Mouse (Mus musculus): ENCODE data around the gene Camta1.
"Not testable (repeated sequence)": the region's sequence is repeated elsewhere in the genome, so short reads cannot be mapped to it uniquely, and the experiment has no call there.

Camta1 gene

GRCm38 (mm10) chr4:151044037-151044943 lies 817.4 kb downstream of the Camta1 start, which contains the start of gene Per3:
Gene Per3, minus strand, starts transcription at chr4:151044665.
- peak; percentile 99 to 100 for DNase-seq

- DNase-seq: peak; percentile 18 to 38
Observed at GRCm38 (mm10) chr4:151043281-151043680, 818.4 kb downstream of the Camta1 start.

DNA sequence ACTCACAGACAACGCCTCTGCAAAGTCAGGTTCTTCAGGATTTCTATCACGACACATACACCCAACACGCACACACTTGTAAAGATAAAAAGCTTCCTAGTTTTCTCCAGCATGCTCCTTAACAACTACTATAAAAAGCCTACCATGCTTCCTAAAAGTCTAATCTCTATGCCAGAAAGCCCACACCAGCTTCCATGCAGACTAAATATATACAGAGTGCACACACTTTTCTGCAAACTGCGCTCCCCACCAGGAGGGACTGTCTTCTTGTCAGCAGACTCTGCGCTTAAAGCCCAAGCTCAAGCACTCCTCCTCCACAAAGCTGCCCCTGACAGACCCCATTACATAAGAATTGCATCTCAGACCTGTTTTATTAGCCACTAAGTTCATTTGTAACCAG lies 820.2 kb downstream of the Camta1 start:
- no peak for DNase-seq

GRCm38 (mm10) chr4:151037800-151038199 lies 823.9 kb downstream of the Camta1 start:
- no peak for DNase-seq

GRCm38 (mm10) chr4:151036521-151036920 lies 825.2 kb downstream of the Camta1 start:
- no peak for DNase-seq

GRCm38 (mm10) chr4:151027001-151027400 lies 834.7 kb downstream of the Camta1 start:
- peak; percentile 29 to 47 for DNase-seq

- no peak for DNase-seq
Observed at GRCm38 (mm10) chr4:151024152-151024551, 837.5 kb downstream of the Camta1 start.

GRCm38 (mm10) chr4:151017356-151017755 lies 844.3 kb downstream of the Camta1 start:
- DNase-seq: not testable (repeated sequence)

DNA sequence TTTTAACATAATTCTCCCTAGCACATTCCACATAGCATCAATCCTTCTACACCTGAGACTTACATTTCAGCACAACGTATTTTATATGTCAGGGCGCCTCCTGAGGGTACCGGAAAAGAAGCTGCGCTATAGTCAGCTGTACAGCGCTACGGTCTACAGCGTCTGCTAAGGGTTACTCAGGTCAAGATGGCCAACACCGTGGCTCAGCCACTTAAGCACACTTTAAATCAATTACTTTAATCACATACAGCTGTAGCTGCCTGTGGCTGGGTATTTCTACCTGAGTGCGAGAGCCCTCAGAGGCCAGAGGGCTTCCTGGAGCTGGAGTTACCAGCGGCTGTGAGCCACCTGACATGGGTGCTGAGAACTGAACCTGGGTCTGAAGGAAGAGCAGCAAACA lies 845.7 kb downstream of the Camta1 start:
- no peak for DNase-seq

DNA sequence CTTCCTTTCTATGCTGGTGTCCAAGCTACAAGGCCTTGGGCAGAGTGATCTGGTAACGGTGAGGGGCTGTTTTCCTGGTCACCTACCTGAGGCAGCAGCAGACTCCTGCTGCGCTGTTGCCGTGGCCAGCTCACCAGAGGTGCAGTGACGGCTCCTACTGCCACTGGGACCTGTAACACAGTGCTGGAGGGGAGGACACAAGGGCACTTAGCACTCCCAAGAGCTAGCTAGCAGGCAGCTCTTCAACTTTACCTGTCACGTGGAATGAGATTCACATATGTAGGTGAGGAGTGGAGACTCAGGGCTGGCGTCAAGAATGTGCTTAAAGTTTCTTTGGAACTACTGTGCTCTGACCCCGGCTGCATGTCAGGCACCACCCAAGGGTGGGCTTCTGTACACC lies 851.4 kb downstream of the Camta1 start:
- no peak for DNase-seq

DNA sequence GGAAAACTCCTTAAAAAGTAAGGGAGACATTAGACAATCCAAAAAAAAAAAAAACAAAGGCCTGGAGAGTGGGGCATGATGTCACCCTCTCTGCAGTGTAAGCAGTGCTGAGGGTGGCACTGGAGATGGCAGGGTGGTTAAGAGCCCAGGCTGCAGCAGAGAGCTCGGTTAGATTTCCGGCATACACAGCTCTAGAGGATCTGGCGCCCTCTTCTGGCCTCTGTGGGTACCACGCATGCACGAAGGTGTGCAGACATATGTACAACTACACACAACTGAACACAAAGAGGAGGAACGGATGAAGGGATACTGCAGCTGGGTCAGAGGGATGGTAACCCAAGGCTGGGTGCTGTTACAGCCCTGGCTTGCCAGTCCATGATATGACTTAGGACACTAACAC lies 854.7 kb downstream of the Camta1 start:
- DNase-seq: peak; percentile 48 to 82

DNA sequence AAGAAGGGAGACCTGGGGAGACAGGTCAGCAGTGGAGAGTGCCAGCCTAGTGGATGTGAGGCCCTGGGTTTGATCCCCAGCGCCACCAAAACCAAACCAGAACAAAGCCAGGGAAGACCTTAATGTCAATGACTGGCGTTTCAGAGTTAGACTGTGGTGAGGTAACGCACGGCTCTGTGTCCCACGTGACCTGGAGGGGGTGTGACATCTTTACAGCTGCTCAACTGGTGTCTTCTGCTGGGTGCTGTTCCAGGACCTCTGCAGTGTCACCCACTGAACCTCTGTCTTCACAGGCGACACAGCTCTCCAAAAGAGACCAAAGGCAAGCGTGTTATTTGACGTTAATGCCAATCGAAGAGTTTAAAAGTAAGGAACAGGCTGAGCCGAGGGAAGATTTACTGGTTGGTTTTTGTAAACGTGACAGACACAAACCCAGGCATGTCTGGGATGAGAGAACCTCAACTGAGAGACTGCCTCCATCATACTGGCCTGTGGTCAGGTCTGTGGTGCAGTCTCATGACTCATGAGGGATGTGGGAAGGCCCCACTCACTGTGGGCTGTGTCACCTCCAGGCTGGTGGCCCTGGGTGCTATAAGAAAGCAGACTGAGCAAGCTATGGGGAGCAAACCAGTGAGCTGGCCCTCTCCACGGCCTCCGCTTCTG lies 855.9 kb downstream of the Camta1 start:
- DNase-seq: no peak

- no peak for DNase-seq
Observed at GRCm38 (mm10) chr4:151001397-151001796, 860.3 kb downstream of the Camta1 start.

DNA sequence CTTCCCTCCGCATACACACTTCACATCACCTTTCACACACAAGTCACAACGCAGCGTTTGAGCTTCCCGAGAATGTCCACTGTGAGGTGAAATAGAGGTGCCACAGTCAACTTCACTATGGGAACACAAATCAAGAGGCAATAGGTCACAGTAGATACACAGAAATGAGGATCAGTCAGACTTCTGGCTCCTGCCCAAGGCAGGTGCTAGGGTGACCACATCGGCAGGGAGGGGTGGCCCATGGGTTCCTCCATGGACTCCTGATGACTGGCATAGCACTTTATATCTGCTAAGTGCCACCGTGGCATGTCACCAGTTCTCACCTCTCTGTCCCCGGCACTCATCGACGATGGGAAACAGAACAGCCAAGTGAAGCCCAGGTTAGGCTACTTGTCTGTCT lies 863.0 kb downstream of the Camta1 start:
- no peak for DNase-seq

DNA sequence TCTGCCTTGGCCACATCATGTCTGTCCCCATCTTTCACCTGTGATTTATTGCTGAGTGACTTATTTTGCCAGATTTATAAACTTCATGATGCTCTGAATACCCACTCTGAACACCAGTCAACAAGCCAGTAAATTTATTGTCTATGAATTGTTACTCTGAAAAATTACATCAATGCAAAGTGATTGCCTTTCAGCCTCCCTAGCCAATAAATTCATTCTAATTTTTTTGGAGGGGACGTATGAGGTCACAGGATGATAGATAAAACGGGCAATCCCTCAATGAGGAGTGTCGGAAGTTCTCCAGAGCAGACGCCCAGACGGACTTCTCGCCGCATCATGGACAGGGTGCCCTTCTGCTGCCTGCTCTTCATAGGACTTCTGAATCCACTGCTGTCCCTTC lies 864.9 kb downstream of the Camta1 start, which contains the start of gene Uts2:
Uts2 (plus strand) TSS at position 301 of the 400 bp plus-strand sequence.
- no peak for DNase-seq

DNA sequence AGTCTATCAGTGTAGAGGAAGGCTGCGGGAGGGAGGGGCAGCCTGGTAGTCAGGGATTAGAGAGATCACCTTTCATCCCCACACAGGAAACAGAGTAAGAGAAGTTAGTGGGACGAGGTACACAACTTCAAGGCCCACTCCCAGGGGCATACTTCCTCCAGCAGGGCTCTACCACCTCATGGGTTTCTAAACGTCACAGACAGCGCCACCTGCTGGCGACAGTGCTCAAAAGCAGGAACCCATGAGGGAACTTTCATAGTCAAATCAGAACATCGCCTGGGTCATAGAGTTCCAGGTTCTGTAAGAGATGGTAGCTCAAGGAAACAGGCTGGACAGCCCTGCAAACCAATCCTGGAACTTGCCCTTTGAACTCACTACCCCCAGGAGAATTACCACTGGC lies 871.5 kb downstream of the Camta1 start:
- DNase-seq: peak; percentile 27 to 76

- no peak for DNase-seq
Observed at GRCm38 (mm10) chr4:150980153-150980552, 881.5 kb downstream of the Camta1 start.

DNA sequence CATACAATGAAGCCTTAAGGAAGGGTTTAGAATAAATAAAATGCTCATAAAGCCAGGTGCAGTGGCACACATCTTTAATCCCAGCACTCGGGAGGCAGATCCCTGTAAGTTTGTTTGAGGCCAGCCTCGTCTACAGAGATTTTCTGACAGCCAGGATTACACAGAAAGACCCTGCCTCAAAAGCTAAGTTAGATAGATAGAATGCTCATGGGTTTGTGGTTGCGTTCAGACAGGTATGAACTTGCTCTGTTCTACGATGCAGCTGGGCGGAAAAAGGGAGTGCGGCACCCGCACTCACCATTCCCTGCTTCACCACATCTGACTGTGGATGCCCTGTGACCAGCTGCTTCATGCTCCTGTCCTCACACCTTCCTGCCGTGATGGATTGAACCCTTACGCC lies 882.2 kb downstream of the Camta1 start:
- DNase-seq: no peak

- DNase-seq: peak; percentile 13 to 46
Observed at GRCm38 (mm10) chr4:150978156-150978910, 883.3 kb downstream of the Camta1 start.

- DNase-seq: peak; percentile 22 to 41
Observed at GRCm38 (mm10) chr4:150975145-150975544, 886.5 kb downstream of the Camta1 start.

- DNase-seq: no peak
Observed at GRCm38 (mm10) chr4:150973264-150973663, 888.4 kb downstream of the Camta1 start.

GRCm38 (mm10) chr4:150968956-150969355 lies 892.7 kb downstream of the Camta1 start:
- DNase-seq: no peak

GRCm38 (mm10) chr4:150966556-150966955 lies 895.1 kb downstream of the Camta1 start:
- peak; percentile 60 to 88 for DNase-seq

Data from kidney, postnatal 36 days (tissue).